Mouse (Mus musculus) mouse trophoblast stem cell (cell line): ENCODE results near the gene Grhl1.
"Not testable (repeated sequence)": the region's sequence is repeated elsewhere in the genome, so short reads cannot be mapped to it uniquely, and the experiment has no call there.

ENCODE experiments used
- in situ Hi-C, 2 experiments: fragments of 300-500 bp; cut with MseI, MboI; formaldehyde crosslinking; loops; 2 replicates in 1 of 2; 3 replicates in 1 of 2; pipeline ENCODE4 v1.15.1; 2025

Grhl1 gene

DNA sequence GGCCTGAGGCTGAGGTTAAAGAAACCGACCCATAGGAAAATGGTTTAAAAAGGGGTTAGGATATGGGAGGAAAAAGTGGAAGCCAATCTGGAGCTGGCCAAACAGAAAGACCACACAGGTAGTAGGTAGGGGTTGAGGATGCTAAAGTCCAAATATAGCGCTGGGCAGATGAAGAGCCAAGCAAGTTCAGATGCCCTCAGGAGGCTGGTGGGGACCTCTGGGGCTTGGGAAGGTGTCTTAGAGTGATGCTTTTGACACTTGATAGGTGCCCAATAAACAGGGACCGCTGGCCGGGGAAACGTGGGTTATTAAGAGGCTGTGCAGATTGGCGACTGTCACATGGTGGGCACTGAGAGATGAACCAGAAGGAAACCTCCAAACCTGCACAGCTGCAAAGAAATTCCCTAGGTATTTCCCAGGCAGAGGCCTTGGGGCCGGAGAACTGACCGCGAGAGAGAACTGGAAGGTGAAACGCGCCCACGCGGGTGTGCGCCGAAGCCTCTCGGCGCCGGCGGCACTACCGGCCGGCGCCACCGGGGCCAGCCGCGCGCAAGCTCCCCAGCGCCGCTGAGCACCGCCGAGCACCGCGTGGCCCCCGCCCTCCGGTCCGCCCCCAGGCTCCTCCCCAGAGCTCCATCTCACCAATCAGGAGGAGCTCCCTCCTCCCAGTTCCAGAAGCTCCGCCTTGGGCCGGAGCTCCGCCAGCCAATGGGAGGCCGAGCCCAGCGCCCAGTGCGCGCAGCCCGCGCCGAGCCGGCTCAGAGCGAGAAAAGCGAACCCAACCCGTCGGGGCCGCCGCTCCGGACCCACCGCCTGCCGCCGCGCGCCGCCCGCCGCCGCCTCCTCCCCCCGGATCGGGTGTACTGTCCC lies at the start of gene Grhl1:
Grhl1 (plus strand) TSS at position 761 of the 870 bp plus-strand sequence.
- in situ Hi-C loops = no loop called here

DNA sequence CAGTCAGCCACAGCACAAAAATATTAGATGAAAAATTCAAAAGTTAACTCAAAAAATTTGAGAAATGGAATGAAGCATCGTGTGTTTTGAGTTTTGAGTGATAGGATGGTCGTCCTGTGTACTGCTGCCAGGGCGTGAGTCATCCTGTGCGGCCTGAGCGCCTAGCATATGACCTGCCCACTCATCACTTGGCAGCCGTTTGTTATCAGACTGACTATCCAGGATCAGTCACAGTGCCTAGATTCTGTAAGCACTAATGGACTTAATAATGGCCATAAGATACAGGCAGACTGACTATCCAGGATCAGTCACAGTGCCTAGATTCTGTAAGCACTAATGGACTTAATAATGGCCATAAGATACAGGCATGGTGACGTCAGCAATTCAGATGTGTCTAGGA lies 47.0 kb upstream of the Grhl1 start:
- in situ Hi-C loops = not testable (repeated sequence)

DNA sequence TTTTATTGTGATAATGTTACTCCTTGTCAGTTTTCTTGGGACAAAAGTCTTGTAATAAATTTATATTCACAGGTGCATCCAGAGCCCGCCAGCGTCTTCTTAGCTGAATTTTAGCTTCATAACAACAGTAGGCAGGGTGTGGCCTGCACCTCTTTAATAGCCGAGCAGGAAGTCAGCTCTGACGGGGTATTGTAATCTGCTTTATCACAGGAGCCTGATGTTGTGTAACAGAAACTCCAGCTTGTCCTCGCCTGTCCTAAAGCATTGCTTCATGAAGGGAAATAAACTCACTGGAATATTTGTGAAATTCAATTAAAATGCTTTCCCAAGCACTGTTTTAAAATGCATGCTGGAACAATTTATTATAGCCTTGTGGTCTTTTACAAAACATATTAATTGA lies 35.7 kb upstream of the Grhl1 start:
- in situ Hi-C loops = no loop called here

DNA sequence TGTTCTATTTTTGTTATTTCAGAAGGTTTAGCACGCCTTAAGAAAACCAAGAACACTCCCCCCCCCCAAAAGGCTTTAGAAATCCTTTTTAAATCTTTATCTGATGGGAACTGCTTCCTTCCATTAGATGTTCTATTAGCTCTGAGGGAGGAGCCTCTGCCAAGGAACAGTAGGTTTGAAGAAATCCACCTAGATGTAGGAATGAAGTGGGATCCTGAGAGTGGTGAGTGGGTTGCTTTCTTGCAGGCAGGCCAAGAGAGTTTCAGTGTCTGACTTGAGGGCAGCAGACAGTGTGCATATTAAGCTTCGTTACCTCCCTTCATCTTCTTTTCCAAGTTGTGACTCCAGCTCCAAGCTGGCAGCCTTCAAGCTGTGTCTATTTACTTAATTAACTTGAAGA lies 34.9 kb upstream of the Grhl1 start:
- in situ Hi-C loops = no loop called here

DNA sequence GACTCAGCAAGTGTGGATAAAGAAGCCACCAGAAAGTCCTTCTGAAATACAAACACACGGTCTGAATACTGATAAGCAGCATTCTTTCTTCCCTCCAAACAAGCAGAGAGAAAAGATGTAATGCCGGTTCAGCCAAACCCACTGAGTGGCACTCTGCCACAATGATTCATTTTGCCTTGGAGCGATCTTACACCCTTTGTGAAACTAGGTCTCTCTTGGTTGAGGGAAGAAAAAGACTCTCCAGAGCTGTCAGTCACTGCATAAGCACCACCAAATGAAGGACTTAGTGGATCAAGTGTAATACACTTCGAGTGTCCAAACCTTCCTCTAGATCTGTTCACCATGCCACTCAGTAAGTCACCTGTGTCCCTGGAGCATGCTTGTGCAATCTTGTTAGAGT lies 34.1 kb upstream of the Grhl1 start:
- in situ Hi-C loops = no loop called here

DNA sequence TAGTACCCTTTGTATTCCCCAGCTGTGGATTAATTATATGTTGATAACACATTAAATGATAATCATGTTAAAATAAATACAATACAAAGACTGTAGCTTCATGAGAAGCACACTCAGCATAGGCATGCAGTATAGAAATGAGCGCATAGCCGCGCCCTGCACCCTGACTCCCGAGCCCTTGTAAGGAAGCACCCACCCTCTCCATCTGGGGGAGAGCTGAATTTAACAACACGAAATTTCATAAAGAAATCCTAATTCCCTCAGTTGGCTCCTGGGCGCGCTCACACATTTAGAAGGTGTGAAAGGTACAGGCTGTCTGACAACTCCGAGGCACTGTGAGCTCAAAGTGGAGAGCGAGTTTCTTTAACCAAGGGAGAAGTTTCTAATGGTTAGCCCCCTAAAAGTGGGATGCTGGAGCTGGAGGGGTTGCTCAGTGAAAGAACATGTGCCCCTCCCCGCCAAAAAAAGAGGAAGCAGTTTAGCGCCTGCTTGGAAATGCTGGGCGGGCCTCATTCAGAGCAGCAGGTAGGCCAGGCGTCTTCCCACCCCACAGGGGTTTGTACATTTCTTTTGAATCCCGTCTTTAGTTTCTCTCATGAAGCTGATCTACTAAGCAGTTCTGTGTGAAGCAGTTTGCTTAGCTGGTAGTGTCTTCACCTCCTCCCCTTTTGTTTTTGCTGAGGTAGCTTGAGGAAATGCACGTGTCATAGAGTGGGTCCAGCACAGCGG lies 30.5 kb upstream of the Grhl1 start:
- in situ Hi-C loops = no loop called here

DNA sequence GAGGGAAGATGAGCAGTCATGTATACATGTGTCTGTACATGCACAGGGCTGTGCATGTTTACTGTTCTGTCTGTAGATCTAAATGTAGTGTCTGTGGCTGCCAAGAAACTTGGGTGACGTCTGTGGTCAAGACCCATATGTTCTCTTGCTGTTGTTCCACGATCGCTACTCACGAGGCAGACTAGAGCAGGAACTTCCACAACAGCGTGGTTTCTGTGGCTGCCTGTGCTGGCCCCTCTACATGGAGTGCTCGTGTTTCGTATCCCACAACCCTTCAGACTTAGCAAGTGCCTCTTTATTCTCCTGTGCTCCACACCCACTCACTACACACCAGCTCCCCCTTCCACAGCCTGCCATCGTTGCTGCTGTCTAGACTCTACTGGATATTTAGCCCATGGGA lies 24.4 kb upstream of the Grhl1 start:
- in situ Hi-C loops = no loop called here

DNA sequence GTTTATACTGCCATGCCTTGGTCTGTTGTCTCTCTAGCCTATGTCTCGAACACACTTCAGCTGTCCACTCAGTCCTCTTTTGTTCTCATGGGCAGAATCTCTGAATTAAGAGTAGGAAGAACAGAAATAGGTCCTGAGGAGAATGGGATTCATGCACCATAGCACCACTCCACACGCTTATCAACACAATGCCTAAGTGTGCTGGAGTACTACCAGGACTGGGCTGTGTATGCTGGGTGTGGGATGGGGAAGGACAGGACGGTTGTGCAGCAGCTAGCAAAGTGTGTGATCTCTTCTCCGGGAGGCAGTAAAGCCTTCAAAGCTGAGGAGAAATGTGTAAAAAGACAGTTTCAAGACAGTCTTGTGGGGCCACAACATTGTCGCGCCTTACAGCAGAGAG lies 23.2 kb upstream of the Grhl1 start:
- in situ Hi-C loops = no loop called here

DNA sequence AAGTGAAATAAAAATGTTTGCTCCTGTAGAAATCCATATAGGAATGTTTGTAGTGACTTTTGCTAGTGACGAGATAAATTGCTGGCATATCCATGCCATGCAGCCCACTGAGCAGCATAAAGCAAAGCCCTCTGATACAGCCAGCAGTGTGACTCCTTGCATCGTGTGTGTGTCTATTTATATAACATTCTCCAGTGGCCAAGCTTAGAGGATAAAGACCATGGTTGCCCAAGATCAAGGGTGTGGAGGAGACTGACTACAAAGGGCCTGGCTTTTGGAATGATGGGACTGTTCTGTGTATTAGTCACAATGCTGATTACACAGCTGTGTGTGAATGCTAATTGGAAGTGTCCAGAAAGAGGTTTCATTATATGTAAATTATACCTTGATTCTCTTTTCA lies 19.6 kb upstream of the Grhl1 start:
- in situ Hi-C loops = no loop called here

DNA sequence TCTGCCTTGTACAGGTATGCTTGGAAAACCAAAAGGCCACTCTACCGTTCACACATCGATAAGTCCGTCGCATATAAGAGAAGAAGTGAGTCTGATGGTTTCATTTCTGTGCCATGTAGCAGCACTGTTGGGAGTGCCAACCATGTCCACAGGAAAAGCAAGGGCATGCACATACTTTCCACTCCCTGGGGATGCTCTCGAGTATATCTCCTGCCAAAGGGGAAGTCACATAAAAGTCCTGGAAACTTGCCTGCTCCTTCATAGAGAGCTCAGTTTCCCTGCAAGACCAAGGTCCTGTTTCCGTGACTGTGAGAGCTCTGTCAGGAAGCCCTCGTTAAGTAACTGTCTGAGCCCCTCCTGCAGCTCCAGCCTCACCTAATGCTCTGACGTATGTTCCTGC lies 16.1 kb upstream of the Grhl1 start:
- in situ Hi-C loops = no loop called here

DNA sequence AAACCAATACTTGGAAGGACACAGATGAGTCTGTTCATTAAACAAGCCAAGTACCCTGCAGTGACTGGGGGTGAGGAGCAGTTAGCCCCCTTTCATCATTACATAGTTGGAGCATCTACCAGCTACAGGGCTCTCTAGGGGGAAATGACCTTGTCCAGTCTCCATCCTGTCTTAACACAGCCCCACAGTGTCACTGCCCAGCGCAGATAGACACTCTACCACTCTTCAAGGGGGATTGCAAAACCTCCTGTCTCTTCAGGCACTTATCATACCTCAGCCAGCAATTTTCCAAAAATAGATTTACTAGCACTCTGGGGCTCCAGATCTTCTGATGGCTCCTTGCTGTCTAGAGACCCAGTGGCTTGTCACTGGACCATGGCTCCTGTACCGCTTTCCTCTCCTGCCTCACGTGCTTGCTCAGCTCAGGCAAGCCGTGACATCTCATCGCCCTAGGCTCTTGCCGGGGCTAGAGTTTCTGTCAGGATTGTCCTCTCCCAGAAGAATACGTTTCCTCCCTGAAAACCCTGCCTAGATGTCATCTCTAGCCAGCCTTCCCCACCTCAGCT lies 8.6 kb upstream of the Grhl1 start:
- in situ Hi-C loops = no loop called here

DNA sequence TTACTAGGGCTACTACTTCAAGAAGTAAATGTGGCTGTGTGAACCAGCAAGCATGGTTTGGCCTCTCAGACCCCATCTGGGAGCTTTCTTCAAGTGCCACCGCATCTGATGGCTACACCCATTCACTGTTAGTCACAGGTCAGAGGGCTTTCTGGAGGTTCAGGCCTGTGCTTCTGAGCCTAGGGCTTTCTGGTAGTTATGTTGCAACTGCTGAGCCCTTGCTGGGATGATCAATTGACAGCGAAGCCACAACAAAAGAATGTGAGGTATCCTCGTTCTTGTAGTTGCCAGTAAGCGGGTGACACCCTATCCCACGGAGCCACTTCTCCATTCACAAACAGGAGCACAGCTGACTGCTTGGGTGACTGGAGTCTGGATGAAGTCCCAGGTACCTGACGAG lies 6.8 kb upstream of the Grhl1 start:
- in situ Hi-C loops = no loop called here

DNA sequence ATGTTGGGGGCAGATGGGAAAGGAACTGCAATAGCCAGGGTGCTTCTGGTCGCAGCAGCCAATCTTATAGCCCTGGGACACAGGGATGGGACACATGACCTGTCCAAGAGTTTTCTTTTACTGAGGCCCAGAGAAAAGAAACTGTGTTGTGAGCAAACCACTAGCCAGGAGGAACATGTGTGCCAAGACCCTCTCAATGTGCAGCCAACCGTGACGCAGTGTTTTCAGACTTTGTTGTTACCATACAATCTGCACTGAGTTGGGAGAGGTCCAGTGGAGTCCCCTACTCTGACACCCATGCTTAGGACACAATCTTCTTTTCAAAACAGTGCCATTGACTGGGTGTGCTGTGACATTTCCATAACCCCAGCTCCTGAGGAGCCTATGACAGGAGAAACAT lies 4.5 kb upstream of the Grhl1 start:
- in situ Hi-C loops = no loop called here

DNA sequence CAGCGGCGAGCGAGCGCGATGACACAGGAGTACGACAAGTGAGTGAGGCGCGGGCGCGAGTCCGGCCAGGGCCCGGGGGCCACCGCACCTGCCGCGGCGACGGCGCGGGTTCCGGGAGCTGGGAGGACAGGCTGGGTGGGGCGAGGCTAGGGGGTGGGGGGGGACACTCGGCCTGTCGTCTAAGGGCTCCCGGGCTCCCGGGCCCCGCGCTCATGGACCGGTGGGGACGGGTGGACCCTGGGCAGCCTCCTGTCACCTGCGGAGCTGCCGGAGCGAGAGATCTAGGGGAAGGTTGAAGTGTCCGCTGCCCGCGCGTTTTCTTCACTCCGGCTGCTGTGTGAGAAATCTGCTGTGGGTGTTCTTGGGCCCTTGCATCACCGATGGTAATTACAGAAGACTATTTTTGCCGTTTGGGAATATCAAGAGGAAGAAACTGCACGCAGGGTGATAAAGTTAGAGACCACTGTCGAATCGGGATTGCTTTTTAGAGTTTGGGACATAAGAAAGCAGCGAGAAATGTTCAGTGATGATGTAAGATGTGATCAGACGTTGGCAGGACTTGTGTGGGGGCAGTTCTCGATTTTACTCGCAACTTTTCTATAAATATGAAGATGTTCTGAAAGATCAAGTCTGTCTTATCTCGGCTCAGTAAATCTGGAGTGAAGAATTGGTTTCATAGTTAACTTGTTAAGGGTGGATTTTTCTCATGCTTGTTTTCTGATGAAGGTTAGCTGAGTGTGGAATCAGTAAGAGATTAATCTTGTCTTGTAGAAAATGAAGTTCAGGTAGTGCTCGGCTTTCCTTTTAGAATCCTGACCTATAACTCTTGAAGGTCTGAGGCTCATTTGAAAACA lies 565 bp downstream of the Grhl1 start:
- in situ Hi-C loops = no loop called here

DNA sequence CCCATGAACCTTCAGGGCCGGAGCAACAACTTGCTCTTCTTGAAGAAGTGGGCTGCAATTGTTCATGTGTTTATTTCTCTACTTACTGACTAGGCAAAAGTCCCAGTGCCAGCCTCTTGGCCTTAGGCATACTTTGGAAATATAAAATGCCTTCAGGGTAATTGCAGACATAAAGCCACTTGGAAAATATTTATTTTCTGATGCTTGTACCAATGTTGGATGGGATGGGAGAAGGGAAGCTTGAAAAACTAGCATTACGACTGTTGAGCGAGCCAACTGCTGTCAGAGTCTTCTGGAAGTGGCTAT lies 1.1 kb downstream of the Grhl1 start:
- in situ Hi-C loops = no loop called here

DNA sequence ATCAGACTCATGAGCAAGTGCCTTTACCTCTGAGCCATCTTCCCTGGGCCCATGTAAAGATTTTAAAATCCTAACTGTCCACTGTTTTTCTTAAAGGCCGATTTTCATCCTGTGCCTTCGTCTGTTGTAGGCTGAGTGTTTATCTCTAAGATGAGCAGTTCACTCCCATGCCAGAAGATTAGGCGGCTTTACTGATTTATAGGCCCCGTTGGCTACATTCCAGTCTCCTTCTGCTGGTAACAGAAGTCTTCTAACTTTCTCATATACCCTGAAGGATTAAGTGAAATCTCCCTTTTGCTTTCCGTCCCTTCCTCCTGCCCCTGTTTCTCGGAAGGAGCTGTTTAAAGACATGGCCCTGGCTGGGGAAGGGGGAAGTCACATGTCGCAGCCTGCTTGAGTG lies 2.8 kb downstream of the Grhl1 start:
- in situ Hi-C loops = no loop called here

DNA sequence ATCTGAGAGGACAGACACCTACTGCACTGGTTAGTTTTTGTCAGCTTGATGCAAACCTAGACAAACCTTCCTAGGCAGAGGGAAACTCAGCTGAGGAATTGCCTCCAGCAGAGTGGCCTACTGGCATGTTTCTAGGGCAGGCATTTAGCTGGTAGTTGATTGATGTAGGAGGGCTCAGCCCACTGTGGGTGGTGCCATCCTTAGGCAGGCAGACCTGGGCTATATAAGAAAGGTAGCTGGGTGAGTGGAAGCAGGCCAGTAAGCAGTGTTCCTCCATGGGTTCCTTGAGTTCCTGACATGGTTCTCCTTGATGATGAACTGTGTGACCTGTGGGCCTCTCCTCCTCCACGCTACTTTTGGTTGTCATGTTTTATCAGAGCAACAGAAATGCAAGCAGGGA lies 8.4 kb downstream of the Grhl1 start:
- in situ Hi-C loops = no loop called here

DNA sequence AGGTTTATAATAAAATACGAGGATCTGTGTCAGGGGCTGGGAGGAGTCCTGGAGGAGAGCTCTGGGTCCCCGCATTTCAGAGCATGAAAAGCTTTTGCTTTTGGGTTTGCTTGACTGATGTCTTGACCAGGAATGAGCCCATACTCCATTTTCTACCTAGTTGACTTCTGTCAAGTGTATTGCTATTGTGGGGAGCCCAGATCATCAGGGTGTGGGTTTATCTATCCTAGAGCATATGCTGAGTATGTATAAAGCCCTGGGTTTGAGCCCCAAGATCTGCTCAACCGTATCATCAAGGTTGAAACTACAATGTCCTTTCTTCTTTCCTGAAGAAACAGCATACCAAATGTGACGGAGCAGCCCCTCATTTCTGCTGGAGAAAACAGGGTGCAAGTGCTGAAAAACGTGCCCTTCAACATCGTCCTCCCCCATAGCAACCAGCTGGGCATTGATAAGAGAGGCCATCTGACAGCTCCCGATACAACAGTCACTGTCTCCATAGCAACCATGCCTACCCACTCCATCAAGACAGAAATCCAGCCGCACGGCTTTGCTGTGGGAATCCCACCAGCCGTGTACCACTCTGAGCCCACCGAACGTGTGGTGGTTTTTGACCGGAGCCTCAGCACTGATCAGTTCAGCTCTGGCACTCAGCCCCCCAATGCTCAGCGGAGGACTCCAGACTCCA lies 9.1 kb downstream of the Grhl1 start:
- in situ Hi-C loops = no loop called here

DNA sequence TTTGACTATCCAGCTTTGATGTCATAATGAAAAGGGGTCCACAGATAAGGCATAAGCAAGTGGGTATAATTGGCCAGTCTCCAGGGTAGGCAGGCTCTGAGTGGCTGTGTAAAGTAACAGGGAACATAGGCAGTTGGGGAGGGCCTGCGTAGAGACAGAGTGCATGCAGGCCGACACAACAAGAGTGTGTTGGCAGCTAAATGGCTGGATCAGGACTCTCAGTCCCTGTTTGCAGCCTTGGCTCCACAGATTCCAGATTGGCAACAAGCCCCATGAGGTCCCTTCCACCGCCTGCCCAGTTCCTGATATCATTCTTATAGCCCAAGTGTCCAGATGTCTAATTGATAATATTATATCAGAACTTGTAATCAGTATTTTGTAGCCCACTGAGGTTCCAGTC lies 11.6 kb downstream of the Grhl1 start:
- in situ Hi-C loops = no loop called here

DNA sequence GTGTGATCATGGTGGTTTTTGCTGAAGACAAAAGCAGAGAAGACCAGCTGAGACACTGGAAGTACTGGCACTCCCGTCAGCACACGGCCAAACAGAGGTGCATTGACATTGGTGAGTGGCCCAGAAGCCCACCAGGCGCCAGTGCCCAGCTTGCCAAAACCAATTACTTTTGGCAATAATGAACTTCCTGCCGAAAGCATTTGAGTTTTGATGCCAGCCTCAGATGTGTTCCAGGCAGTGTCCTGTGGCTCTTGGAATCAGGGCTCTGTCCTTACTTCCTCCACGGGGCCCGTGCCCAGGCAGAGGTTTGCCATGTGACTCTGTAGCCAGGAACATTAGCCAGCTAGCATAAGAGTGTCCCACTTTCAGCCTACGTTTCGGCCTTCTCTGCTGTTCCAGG lies 12.8 kb downstream of the Grhl1 start:
- in situ Hi-C loops = no loop called here

DNA sequence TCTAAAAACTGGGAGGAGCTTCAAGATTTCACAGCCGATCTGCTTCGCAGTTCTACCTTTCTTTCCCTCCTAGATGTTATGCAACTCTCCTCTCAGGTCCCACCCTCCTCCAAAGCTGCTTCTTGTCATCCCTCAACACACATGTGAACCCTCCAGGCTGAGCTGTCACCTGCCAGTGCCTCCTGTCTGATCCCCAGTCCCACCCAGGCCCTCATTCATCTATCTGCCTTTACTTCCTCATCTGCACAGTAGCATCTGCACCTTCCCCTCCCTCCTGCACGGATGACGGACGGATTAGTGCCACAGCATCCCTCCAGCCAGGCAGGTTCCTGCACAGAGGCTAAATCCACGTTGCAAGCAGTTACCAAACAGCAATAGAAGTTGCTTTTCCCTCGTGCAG lies 14.1 kb downstream of the Grhl1 start:
- in situ Hi-C loops = no loop called here

DNA sequence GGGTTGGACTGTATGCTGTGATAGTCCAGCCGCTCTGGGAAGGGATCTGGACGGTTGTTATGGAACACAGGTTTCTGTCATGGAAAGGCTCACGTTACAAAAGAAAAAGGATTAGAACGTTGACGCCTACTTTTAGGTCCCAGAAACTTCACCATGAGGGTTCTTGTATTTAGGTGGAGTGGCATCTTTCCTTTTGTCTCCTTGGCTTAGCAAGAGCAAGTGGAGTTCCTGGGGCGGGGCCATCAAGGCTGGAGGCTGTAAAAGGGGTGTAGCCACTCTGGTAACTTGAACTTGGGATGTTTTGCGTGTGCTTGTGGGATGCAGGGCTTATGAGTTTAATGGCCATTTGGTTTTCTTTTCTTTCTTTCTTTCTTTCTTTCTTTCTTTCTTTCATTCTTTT lies 18.3 kb downstream of the Grhl1 start:
- in situ Hi-C loops = loop anchor here in 1 of 2 experiments (10.0 kb wide), 1 partner anchor 116 kb away; no protein-coding TSS in a partner anchor
